Mouse (Mus musculus) embryonic facial prominence, embryonic 12.5 days (tissue): ENCODE data around the gene Eef2. TPM values are rescaled to one million over a fixed set of nuclear protein-coding genes. Genes with fewer than 3 reads are reported as not detected.
A peak's percentile ranks its signal among the peaks of the same experiment; 100 is the strongest.
"Not testable (repeated sequence)": the region's sequence is repeated elsewhere in the genome, so short reads cannot be mapped to it uniquely, and the experiment has no call there.

Experiments used
- ATAC-seq: fragments of 200-750 bp; cut with Nextera tagmentation; 2 replicates; pipeline ENCODE4 v1.8.0; 2017; ENCODE audit not compliant: insufficient number of reproducible peaks, insufficient read depth, low FRiP score, low TSS enrichment
- H3K27ac ChIP-seq: fragments of 300-500 bp; sonication (generic); 2 replicates; pipeline ENCODE4 v1.5.1; 2016; ENCODE audit warnings: mild to moderate bottlenecking
- H3K27me3 ChIP-seq: fragments of 300-500 bp; sonication (generic); 2 replicates; pipeline ENCODE4 v1.6.1; 2016; ENCODE audit warnings: mild to moderate bottlenecking, moderate library complexity
- H3K36me3 ChIP-seq: fragments of 300-500 bp; sonication (generic); 2 replicates; pipeline ENCODE4 v1.6.1; 2016; ENCODE audit warnings: mild to moderate bottlenecking
- H3K4me1 ChIP-seq: fragments of 300-500 bp; sonication (generic); 2 replicates; pipeline ENCODE4 v1.6.1; 2016
- H3K4me2 ChIP-seq: fragments of 300-500 bp; sonication (generic); replicated peaks from 2 replicates; pipeline ENCODE4 v1.6.1; 2016; ENCODE audit warnings: mild to moderate bottlenecking, moderate library complexity
- H3K4me3 ChIP-seq: fragments of 300-500 bp; sonication (generic); 2 replicates; pipeline ENCODE4 v1.5.1; 2016; ENCODE audit warnings: mild to moderate bottlenecking
- H3K9ac ChIP-seq: fragments of 300-500 bp; sonication (generic); 2 replicates; pipeline ENCODE4 v1.6.1; 2016; ENCODE audit warnings: mild to moderate bottlenecking, moderate library complexity
- H3K9me3 ChIP-seq: fragments of 300-500 bp; sonication (generic); 2 replicates; pipeline ENCODE4 v1.6.1; 2016; ENCODE audit warnings: mild to moderate bottlenecking, moderate library complexity
- WGBS: fragments of 180-500 bp; shearing (Covaris S2); methylation state at CpG from one replicate; pipeline ENCODE4 v1.1.7; 2016; 5-methylcytosine and 5-hydroxymethylcytosine counted together
- polyA plus RNA-seq: library from polyadenylated mRNA; unstranded; fragments of >200 nt; fragmentation: Nextera tagmentation; extraction: Ambion mirVana; gene quantifications from 2 replicates; pipeline ENCODE4 v1.2.1, GENCODE M21; 2016

Gene Eef2
- polyA plus RNA-seq, 1 experiment from 2014 or later: 562 TPM

DNA sequence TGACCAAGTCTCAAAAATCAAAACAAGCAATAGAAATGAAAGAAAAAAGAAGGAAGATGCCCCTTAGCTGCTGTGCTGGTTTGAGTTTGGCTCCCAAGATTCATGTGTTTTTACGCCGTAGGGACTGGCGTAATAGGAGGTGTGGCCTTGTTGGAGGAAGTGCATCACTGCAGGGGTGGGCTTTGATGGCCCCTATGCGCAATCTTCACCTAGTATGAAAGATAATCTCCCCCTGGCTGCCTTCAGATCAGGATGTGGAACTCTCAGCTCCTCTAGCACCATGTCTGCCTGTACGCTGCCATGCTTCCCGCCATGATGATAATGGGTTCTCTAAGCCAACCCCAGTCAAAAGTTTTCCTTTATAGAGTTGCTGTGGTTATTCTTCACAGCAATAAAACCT is 39.8 kb downstream of the Eef2 start:
- ATAC-seq: no peak
- H3K4me1 ChIP-seq: no peaks in the 10 kb centered on the region
- no peak overlapping the region for H3K27ac ChIP-seq
- no peak overlapping the region for H3K4me2 ChIP-seq
- WGBS: 88% methylated on average over 6 of the region's 6 CpGs
- H3K9ac ChIP-seq: no peak overlapping the region
- H3K36me3 ChIP-seq: no peaks in the 10 kb centered on the region
- H3K9me3 ChIP-seq: peaks cover 3% of the 10 kb centered on the region; the same call in 1 of the 2 replicates
- H3K4me3 ChIP-seq: no peak overlapping the region
- no peaks in the 10 kb centered on the region for H3K27me3 ChIP-seq

DNA sequence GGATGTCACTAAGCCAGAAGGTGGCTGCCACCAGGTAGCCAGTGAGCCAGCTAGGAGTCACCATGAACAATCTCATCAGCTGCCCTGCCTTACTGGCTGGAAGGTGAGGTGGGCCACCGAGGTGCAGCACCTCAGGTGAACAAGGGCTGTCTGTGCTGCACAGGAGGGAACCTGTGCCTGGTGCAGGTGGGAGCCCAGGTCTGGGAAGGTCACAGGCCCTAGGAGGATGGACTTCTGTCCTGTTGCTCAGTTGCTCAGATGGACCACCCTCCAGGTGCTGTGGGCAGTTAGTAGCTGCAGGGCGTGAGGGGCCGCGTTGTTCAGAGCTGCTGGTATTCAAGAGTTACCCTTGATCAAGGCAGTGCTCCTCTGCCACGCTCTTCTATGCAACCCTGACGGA is 40.4 kb downstream of the Eef2 start:
- ATAC-seq: no peak
- H3K36me3 ChIP-seq: no peaks in the 10 kb centered on the region
- 81% methylated on average over 6 of the region's 6 CpGs for WGBS
- no peaks in the 10 kb centered on the region for H3K4me1 ChIP-seq
- H3K9ac ChIP-seq: no peak overlapping the region
- H3K27ac ChIP-seq: no peak overlapping the region
- peaks cover 3% of the 10 kb centered on the region; the same call in 1 of the 2 replicates for H3K9me3 ChIP-seq
- H3K27me3 ChIP-seq: no peaks in the 10 kb centered on the region
- no peak overlapping the region for H3K4me3 ChIP-seq
- no peak overlapping the region for H3K4me2 ChIP-seq

DNA sequence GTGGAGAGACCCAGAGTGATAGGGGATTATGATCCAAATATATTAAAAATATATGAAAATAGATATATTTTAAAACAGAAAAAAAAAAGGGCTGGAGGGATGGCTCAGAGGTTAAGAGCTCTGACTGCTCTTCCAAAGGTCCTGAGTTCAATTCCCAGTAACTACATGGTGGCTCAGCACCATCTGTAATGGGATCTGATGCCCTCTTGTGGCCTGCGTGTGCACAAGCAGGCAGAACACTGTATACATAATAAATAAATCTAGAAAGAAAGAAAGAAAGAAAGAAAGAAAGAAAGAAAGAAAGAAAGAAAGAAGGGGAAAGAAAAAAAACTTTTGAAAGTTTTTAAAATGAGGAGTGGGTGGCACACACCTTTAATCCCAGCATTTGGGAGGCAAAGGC is 40.8 kb downstream of the Eef2 start:
- H3K4me2 ChIP-seq, H3K27me3 ChIP-seq, H3K9me3 ChIP-seq, H3K4me1 ChIP-seq, H3K27ac ChIP-seq, ATAC-seq, H3K36me3 ChIP-seq, H3K4me3 ChIP-seq, H3K9ac ChIP-seq: not testable (repeated sequence)
- 22% methylated on average over 1 of the region's 1 CpGs for WGBS

DNA sequence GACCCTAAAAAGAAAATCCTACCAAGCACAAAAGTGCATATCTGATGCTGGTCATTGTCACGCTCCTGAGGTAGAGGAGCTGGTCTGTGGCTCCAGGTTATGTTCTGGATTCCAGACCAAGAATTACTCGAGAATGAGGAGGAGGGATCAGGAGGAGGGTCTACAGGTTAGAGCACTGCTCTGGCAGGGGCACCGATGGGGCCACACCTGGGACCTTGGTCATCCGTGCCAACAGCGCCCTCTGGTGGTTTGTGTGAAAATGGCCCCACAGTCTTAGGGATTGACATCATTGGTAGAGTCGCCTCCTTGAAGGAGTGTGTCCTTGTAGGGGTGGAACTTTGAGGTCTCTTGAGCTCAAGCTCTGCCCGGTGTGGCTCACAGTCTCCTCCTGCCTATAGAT is 41.5 kb downstream of the Eef2 start:
- H3K27ac ChIP-seq: no peak overlapping the region
- H3K4me3 ChIP-seq: no peak overlapping the region
- H3K9me3 ChIP-seq: no peaks in the 10 kb centered on the region
- H3K27me3 ChIP-seq: no peaks in the 10 kb centered on the region
- no peaks in the 10 kb centered on the region for H3K4me1 ChIP-seq
- H3K36me3 ChIP-seq: no peaks in the 10 kb centered on the region
- WGBS: 36% methylated on average over 7 of the region's 7 CpGs
- H3K4me2 ChIP-seq: no peak overlapping the region
- no peak overlapping the region for H3K9ac ChIP-seq
- 0 out of 2 replicates have a peak, but pooled peaks have one; percentile 41 for ATAC-seq

DNA sequence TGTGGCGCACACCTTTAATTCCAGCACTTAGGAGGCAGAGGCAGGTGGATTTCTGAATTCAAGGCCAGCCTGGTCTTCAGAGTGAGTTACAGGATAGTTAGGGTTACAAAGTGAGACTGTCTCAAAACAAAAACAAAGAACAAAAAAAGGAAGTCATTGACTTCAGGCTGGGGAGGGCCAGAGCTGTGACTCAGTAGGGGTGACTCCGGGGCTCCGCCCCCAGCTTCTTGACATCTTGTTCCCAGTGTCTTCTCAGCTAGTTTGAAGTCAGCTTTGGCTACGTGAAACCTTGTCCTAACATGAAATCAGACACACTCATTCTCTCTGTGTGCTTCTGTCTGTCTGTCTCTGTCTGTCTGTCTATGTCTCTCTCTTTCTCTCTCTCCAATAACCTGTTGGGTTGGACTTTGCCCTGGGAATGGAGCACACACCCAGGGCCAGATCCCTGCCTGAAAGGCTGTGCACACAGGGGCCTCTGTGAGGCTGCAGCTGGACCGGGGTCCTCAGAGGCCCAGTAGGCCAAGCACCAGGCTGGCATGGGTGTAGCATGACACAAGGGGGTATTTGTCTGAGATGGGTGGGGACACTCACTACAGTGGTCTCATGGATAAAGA is 45.1 kb downstream of the Eef2 start:
- no peak for ATAC-seq
- Histone ChIP-seq H3K4me1 (no peaks in the 10 kb centered on the region), H3K27me3 (no peaks in the 10 kb centered on the region), H3K4me2 (no peak overlapping the region), H3K4me3 (no peak overlapping the region), H3K9me3 (no peaks in the 10 kb centered on the region), H3K36me3 (no peaks in the 10 kb centered on the region), H3K9ac (no peak overlapping the region), H3K27ac (no peak overlapping the region)
- 89% methylated on average over 5 of the region's 5 CpGs for WGBS

DNA sequence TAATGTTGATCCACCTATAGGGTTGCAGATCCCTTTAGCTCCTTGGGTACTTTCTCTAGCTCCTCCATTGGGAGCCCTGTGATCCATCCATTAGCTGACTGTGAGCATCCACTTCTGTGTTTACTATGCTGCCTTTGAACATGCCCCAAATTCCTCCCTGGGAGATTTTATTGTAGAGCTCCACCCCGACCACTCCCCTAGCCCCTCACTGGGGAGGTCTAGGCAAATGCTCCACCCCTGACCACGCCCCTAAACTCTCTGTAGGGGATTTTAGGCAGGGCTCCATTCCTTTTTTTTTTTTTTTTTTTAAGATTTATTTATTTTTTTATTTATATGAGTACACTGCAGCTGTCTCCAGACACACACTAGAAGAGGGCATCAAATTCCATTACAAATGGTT is 47.3 kb downstream of the Eef2 start:
- WGBS: 76% methylated on average over 2 of the region's 2 CpGs
- not testable (repeated sequence) for H3K4me2 ChIP-seq, H3K27me3 ChIP-seq, H3K9me3 ChIP-seq, ATAC-seq, H3K4me1 ChIP-seq, H3K36me3 ChIP-seq, H3K27ac ChIP-seq, H3K4me3 ChIP-seq, H3K9ac ChIP-seq

DNA sequence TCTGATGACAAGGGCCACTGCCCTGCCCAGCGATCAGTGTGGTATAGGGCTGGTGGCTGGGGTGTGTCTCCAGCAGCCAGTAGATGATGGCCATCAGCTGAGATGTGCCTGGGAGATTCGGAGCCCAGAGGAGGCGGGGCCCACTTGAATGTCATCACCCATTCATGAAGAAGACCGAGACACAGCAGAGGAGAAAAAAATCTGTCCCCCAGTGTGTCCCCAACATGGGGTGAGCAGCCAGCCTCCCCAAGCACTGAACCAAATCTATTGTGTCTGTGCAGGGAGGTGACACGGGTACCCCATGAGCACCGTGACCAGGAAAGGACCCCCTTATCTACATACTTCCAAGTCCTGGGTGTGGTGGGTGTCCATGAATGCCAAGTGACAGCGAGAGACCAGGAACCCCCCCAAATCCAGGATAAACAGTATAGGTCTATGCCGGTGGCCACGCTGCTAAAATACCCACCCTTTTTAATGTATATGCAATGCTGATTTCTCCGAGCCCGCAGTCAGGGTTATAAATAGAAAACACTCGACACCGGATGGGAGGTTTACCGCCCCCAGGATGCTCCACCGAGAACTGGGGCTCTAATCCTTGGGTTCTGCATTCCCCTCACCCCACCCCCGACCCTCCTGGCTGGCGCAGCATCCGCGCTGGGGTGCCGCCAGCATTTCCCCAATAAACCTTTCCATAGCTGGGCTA is 53.5 kb downstream of the Eef2 start:
- Histone ChIP-seq H3K9me3 (no peaks in the 10 kb centered on the region), H3K4me2 (peak overlapping the region; percentile 45), H3K4me3 (peak overlapping the region; percentile 29), H3K4me1 (peaks cover 12% of the 10 kb centered on the region), H3K36me3 (no peaks in the 10 kb centered on the region), H3K27ac (no peak overlapping the region), H3K9ac (peak overlapping the region; percentile 37; the same call in 1 of the 2 replicates), H3K27me3 (peaks cover 36% of the 10 kb centered on the region)
- no peak for ATAC-seq
- WGBS: 13% methylated on average over 20 of the region's 20 CpGs

DNA sequence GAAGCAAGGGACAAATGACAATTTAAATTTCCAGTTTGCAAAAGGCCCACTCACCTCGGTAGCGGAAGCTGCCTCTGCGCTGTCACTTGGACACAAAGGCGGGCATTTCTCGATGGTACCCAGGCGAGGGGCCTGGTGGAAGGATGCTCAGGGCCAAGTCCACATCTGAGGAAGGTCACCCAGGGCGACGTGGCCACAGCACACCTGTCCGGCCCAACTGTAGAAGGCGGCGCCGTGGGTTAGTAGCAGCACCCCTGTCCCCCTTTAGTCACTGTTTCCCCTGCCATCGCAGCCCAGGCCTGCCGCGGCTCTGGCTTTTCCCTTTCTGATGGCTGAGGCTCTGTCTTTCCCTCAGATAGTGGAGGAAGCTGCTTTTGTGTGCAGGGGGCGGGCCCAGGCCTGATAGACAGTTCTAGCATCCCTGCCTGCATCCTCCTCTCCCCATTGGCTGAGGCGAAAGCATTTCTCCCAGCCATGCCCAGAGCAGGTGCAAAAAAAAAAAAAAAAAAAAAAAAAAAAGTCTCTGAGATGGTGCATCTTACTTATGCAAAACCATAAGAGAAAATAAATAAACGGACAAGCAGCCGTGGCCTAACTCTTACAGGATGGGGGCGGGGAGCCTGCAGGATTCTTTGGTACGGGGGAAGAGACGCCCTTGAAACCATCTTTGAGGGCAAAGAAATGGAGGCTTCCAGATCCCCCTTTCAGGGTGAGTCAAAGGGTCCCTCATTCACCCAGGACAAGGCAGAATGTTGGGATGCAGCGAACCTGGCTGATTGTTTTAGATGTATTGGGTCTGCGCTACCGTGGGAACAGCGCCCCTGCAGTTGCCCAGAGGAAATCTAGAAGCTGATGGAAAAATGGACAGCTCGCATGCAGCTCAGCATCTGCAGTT is 54.3 kb downstream of the Eef2 start, which contains the start of gene Atcay:
Gene Atcay (minus strand): TSS at position 396 of the 895 bp plus-strand sequence.
- peaks cover 36% of the 10 kb centered on the region for H3K27me3 ChIP-seq
- 9% methylated on average over 27 of the region's 27 CpGs for WGBS

DNA sequence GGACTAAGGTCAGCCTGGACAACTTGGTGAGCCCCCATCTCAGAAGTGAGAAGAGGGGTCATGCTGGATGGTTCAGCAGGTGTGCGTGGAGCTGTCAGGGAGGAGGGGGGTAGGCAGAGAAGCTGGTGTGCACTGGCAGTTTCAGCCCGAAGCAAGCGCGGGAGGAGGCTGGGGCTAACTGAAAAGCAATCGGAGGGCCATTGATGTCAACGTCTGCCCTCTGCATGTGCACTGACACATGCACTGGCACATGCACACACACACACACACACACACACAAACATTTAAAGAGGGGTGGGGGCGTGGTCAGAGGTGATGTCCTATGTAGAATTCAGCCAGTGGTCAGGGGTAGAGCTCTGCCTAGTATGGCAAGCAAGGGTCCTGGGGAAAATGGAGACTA is 55.0 kb downstream of the Eef2 start:
- Histone ChIP-seq H3K4me1 (peaks cover 12% of the 10 kb centered on the region), H3K4me3 (no peak overlapping the region), H3K4me2 (0 out of 2 replicates have a peak overlapping the region, but pooled peaks have one; percentile 23), H3K9me3 (no peaks in the 10 kb centered on the region), H3K27ac (no peak overlapping the region), H3K27me3 (peaks cover 36% of the 10 kb centered on the region), H3K36me3 (no peaks in the 10 kb centered on the region), H3K9ac (no peak overlapping the region)
- WGBS: 53% methylated on average over 7 of the region's 7 CpGs
- ATAC-seq: no peak

More for the DNA sequence above, 54.3 kb downstream of the Eef2 start, which contains the start of gene Atcay:
- ATAC-seq: peak; percentile 42; the same call in 1 of the 2 replicates
- peak within 1 kb of the TSS; percentile 45 for H3K4me2 ChIP-seq
- H3K9me3 ChIP-seq: no peaks in the 10 kb centered on the region
- H3K9ac ChIP-seq: peak within 1 kb of the TSS; percentile 37; the same call in 1 of the 2 replicates
- peaks cover 12% of the 10 kb centered on the region for H3K4me1 ChIP-seq
- H3K36me3 ChIP-seq: no peaks in the 10 kb centered on the region
- no peak within 1 kb of the TSS for H3K27ac ChIP-seq
- H3K4me3 ChIP-seq: peak within 1 kb of the TSS; percentile 29
